Comparison of ENCODE assay signal across 23 mouse cellular contexts in genomic region chr1:187428536-187429215, GRCm38 (mm10).
DNase-seq lines count a peak whose midpoint lies in the region; ATAC-seq lines count a peak whose summit lies in the region.
"Had no signal": no experiment of that assay in that cellular context is flagged by ENCODE, and none has a peak within 500 bp of the region (broad histone marks: within the 10 kb centered on the region; RNA-seq: fewer than 3 reads in every experiment).

No protein-coding gene starts in this region.

- no peaks in the 10 kb centered on the region for H3K27me3 ChIP-seq in limb, embryonic 12.5 days
- 0 out of 2 replicates have a peak, but pooled peaks cover 4% of the 10 kb centered on the region for H3K27me3 ChIP-seq in limb, embryonic 10.5 days (ENCODE audit: low read depth, poor library complexity, severe bottlenecking)
- H3K27me3 ChIP-seq: forebrain, embryonic 15.5 days; liver, embryonic 13.5 days; midbrain, embryonic 13.5 days had no signal

- no peak for DNase-seq in limb, embryonic 10.5 days (ENCODE audit: low spot score)
- peak; percentile 69 for DNase-seq in kidney, adult 9 months
- peak; percentile 20 to 69 for DNase-seq in kidney, postnatal 36 days
- DNase-seq in cerebellum, adult 9-10 months, result no peak
- DNase-seq in urinary bladder, postnatal 25 days (ENCODE audit: low spot score), result no peak
- DNase-seq: adrenal gland, adult 2 months; B cell, adult 2 months; cerebellum, adult 8-10 months; gastrocnemius, postnatal 25 days; liver, embryonic 13.5 days; spleen, adult 18-20 months; thymus, adult 18-20 months; thymus, postnatal 4 days had no signal

- peak overlapping the region; percentile 23; the same call in 1 of the 2 replicates for H3K4me2 ChIP-seq in limb, embryonic 12.5 days
- H3K4me2 ChIP-seq: forebrain, embryonic 15.5 days; liver, embryonic 13.5 days; midbrain, embryonic 13.5 days had no signal

- peaks cover 10% of the 10 kb centered on the region for H3K4me1 ChIP-seq in limb, embryonic 12.5 days (replicated peaks)
- H3K4me1 ChIP-seq in limb, embryonic 10.5 days, result peaks cover 12% of the 10 kb centered on the region
- H3K4me1 ChIP-seq: forebrain, embryonic 15.5 days; heart, embryonic 10.5 days; hindbrain, embryonic 10.5 days; liver, embryonic 13.5 days; midbrain, embryonic 13.5 days had no signal

- ATAC-seq in limb, embryonic 12.5 days (ENCODE audit: insufficient number of reproducible peaks, insufficient read depth, low FRiP score, low TSS enrichment, low read depth), result no peak
- no peak for ATAC-seq in megakaryocyte, adult 5-6 weeks (ENCODE audit: poor library complexity, severe bottlenecking)
- ATAC-seq: forebrain, embryonic 15.5 days; hindbrain, postnatal 0 days; lung, postnatal 0 days; midbrain, embryonic 13.5 days had no signal

- no peak overlapping the region for H3K9ac ChIP-seq in limb, embryonic 12.5 days (replicated peaks)
- H3K9ac ChIP-seq: forebrain, embryonic 15.5 days; liver, embryonic 13.5 days; midbrain, embryonic 13.5 days had no signal

- no peak overlapping the region for H3K27ac ChIP-seq in limb, embryonic 12.5 days
- no peak overlapping the region for H3K27ac ChIP-seq in limb, embryonic 10.5 days
- H3K27ac ChIP-seq: forebrain, embryonic 15.5 days; heart, embryonic 10.5 days; hindbrain, embryonic 10.5 days; hindbrain, postnatal 0 days; layer of hippocampus, adult 2 months; liver, embryonic 13.5 days; midbrain, embryonic 13.5 days had no signal

- H3K9me3 ChIP-seq in limb, embryonic 12.5 days, result no peaks in the 10 kb centered on the region
- no peaks in the 10 kb centered on the region for H3K9me3 ChIP-seq in limb, embryonic 10.5 days (replicated peaks)
- H3K9me3 ChIP-seq: forebrain, embryonic 15.5 days; heart, embryonic 10.5 days; hindbrain, embryonic 10.5 days; liver, embryonic 13.5 days; midbrain, embryonic 13.5 days had no signal

- WGBS in limb, embryonic 12.5 days, result 20% methylated on average over 9 of the region's 9 CpGs
- WGBS in limb, embryonic 10.5 days, result 52% methylated on average over 9 of the region's 9 CpGs

- no peak overlapping the region for H3K4me3 ChIP-seq in limb, embryonic 12.5 days (replicated peaks)
- H3K4me3 ChIP-seq in limb, embryonic 10.5 days, result no peak overlapping the region
- H3K4me3 ChIP-seq: forebrain, embryonic 15.5 days; heart, embryonic 10.5 days; hindbrain, embryonic 10.5 days; layer of hippocampus, adult 2 months; liver, embryonic 13.5 days; midbrain, embryonic 13.5 days; myocyte had no signal

- H3K36me3 ChIP-seq in limb, embryonic 12.5 days, result no peaks in the 10 kb centered on the region
- no peaks in the 10 kb centered on the region for H3K36me3 ChIP-seq in limb, embryonic 10.5 days
- H3K36me3 ChIP-seq: forebrain, embryonic 15.5 days; heart, embryonic 10.5 days; hindbrain, embryonic 10.5 days; liver, embryonic 13.5 days; midbrain, embryonic 13.5 days had no signal

Comparison
In these comparisons a context has a peak if more than half of its experiments do, and no peak if none do; other contexts are left out.
1. DNase-seq: peak in kidney, adult 9 months (single experiment) and kidney, postnatal 36 days (2 of 2); none in limb, embryonic 10.5 days (single experiment), cerebellum, adult 9-10 months (single experiment) and urinary bladder, postnatal 25 days (single experiment).